Mouse (Mus musculus): ENCODE data around the gene Hand1.
"Not testable (repeated sequence)": the region's sequence is repeated elsewhere in the genome, so short reads cannot be mapped to it uniquely, and the experiment has no call there.

Hand1 gene

DNA sequence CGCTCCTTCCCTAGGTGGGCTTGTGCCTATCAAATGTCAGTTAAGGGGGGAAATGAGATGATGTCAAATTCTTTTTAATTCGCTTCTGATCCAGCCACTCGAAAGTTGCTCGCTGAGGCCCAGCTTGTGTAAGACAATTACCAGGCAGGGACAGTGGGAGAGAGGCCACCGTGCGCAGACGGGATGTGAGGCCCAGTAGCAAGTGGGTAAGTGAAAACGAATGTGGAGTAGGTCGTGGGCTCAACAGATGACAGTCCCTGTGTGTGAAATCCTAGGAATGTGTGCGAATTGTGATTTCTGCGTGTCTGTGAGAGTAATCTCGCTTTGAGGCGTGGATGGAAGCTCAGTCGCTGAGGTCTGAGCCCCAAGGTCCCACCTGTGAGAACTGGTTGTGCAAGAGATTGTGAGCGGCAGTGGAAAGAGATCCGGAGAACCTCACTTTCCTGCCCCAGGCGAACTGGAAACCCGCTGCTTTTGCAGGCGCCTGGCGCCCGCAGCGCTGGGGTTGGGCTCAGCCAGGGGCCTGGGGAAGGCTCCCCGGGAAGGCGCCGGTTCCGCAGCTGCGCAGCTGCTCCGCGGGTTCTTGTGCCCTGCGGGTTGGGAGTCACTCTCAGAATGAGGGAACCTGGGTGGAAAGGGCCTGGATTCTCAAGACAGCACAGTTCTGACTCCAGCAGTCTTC is 819 bp upstream of the Hand1 start:
- no peak for DNase-seq (ENCODE audit: low spot score)

DNA sequence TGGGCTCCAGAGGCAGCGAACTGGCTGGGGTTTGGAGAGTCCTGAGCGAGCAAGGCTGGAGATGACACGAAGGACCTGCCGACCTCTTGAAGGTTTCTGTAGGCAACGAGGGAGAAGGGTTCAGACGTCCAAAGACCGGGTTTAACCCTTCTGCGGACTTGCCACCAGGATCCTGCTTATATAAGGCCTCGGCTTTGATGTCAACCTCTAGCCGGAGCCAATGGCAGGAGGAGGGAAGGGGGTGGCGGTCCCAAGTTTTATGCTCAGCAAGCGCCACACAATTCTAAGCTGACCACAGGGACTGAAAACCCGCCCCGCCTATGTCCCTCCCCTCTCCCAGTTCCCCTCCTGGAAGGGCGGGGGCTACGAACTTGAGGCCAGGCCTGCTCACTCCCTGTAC is 757 bp downstream of the Hand1 start:
- DNase-seq (ENCODE audit: low spot score) = no peak

DNA sequence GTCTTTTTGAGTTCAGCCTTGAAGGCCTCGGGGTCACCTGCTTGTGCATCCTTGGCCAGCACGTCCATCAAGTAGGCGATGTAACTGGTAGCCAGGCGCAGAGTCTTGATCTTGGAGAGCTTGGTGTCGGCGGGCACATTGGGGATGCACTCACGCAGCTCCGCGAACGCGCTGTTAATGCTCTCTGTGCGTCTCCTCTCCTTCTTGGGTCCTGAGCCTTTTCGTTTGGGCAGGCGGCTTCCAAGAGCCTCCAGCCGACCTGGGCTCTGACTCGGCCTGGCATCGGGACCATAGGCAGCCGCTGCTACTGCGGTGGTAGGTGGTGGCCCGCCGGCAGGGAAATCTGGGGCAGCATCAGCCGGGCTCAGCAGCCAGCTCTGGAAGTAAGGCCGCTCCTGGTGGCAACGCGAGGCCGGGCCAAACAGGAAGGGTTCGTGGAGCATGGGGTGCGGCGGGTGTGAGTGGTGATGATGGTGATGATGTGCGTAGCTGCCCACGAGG is 1.3 kb downstream of the Hand1 start:
- no peak for DNase-seq (ENCODE audit: low spot score)

DNA sequence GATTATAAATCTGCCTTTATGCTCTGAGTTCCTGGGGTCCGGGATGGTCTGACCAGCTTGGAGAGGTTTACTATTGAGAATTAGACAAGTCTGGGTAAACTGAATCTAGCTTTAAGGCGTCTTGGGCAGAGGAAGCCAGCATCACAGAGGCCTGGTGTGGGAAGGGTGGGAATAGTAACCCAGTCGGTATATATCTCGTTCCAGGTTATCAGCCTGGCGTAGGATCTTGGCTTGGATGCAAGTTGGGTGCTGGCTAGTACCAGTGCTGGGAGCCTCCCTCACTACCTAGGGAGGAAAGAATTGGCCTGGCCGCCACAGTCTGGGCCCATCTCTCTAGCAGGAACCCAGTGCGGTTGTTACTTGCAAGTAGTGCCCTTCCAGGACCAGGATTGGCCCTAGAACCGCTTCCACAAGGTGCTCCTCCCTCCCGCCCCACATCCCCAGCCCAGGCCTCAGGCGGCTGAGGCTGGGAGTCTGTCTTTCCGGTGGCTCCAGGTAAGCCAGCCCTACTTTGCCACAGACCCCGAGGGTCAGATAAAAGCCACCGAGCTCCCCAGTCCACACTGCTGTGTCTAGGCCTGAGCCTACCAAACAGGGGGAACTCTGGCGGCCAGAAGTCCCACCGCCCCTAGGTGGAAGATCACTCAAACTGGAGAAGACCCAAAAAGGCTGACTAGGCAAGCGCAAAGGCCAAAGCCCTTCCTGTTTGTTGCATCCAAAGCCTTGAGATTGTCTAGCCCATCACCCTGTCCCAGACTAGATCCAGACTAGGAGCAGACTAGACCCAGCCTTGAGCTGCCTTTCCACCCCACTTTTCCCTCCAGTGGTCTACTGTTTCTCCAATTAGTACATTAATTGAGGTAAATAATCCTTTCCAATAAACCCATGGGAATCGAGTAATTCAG is 2.5 kb downstream of the Hand1 start:
- DNase-seq (ENCODE audit: low spot score) = no peak

DNA sequence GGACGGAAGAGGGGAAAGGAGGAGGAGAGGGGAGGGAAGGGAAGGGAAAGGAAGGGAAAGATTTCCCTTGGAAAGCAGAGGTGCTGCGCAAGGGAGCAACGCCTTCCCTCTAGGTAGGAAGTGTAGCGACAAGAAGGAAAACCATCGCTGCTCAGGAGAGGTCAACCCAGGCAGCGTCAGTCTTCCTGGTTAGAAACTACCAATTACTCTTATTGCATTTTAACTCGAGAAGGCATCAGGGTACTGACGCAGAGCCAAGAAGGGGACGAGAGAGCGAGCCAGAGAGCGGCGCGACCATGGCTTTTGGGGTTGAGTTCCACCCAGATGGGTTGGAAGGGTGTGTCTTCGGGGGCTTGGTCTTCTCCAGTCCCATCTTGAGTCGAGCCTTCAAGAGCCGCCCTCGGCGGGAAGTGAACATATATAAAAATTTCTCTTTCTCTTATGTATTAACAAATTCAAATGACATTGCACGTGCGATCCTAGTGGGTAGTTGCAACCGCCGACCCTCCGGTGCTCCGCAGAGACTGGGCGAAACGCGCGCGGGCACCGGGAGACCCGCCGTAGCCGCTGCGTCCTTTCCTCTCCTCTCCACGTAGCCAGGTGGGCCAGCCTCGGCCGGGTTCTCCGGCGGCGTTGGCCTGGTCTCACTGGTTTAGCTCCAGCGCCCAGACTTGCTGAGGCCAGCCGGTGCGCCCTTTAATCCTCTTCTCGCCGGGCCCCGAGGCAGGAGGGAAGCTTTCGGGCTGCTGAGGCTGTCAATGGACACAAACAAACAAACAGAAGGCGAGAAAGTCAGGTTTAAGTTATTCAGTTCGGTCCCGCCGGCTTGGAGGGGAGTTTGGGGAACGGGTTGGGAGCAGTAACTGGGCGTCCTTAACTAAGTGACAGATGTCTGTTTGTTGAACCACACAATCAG is 3.4 kb downstream of the Hand1 start:
- no peak for DNase-seq (ENCODE audit: low spot score)

DNA sequence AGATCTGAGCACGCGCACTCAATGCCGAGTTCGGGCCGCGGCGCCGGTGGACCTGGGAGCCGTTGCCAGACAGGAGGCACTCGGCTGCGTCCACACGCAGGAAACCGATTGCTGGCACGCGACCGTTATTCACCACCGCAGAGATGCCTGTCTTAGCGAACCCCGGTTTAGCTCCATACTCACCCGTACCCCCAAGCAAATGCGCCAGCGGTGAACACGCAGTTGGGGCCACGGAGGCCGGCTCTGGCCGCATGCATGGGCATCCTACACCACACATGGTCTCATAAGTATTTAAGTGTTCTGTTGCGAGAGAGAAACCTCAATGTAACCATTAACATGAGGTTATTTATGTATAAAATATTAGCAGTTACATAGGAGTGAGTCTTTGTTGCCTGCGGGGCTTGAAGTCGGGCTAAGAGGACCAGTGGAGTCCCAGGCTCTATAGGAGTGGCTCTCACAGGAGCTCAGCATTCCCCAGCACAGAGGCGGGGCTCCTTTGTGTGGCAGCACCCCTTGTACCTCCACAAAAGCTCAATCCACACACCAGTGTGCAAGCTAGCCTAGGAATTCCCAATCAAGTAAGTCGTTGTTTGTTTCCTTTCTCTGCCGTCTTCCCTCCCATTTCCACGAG is 4.6 kb downstream of the Hand1 start:
- DNase-seq (ENCODE audit: low spot score) = no peak

DNA sequence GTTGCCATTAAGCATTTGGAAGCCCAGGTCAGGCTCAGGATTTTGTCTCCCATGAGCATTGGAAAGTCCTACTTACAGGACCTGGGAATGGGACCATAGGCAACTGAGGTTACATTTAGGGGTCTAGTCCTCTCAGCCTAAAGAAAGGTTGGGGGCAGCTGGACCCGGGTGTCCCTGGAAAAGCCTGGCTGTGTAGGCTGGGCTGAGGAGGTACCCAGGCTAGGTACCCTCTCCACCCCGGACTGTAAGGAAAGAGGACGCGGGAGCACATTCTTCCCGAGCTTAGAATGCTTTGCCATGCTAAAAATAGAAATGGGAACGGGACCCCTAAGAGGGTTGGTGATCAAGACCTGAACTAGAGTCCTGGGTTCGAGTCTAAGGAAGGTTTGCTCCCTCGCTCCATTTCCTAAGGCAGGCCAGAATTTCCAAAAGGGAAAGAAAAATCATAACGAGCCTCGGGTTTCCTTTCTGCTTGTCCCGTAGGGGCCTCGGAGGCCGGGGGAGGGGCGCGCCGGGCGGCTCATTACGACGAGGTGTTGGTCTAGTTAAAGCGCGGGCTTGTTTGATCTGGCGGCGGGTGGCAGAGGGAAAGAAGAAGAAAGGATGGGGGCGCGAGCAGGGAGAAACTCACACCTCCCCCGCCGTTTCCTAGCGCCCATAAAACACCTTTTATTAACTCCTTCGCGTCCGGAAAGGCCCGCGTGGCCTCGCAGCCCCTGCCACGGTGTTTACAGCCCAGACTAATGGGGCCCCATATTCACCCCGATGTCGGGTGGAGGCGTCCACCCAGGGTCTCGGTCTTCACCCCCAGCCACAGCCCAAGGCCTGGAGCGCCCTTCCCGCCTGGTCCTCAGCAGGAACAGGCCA is 5.3 kb downstream of the Hand1 start:
- no peak for DNase-seq (ENCODE audit: low spot score)

DNA sequence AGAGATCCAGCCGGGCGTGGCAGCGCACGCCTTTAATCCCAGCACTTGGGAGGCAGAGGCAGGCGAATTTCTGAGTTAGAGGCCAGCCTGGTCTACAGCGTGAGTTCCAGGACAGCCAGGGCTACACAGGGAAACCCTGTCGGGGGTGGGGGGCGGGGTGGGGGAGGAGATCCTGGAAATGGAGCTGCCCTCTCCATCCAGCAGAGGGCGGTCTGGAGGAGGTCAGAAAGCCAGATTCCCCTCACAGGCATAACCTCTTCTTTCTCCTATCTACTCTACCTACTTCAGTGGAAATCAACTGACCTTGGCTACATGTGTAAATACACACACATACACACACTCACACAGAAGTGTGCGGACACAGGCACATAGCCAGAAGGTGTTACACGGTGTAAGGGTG is 7.4 kb downstream of the Hand1 start:
- DNase-seq (ENCODE audit: low spot score) = not testable (repeated sequence)

DNA sequence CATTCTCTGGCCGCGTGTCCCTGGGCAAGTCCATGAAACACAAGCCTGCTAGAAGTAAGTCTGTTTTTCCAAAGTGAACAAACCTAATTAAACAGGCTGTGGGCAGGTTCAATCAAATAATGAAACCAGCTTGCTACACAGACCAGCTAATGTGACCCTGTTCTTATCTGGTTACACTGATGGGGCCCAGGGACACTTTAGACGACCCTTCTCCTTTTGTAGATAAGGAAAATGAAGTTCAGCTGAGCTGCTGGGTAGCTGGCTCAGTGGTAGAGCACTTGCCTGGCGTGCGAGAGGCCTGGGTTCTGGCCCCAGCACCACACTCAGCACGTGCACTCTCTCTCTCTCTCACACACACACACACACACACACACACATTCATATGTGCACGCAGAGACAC is 8.9 kb downstream of the Hand1 start:
- DNase-seq (ENCODE audit: low spot score) = no peak

DNA sequence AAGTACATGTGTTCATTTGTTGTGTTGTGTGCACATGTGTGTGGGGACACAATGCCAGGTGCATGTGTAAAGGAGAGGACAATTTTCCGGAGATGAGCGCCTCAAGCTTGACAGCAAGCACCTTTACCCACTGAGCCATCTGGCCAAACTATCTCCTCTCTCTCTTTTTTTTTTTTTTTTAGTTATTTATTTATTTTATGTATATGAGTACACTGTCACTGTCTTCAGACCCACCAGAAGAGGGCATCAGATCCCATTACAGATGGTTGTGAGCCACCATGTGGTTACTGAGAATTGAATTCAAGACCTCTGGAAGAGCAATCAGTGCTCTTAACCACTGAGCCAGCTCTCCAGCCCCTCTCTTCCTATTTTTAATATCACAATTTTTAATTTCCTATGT is 9.5 kb downstream of the Hand1 start:
- not testable (repeated sequence) for DNase-seq (ENCODE audit: low spot score)

DNA sequence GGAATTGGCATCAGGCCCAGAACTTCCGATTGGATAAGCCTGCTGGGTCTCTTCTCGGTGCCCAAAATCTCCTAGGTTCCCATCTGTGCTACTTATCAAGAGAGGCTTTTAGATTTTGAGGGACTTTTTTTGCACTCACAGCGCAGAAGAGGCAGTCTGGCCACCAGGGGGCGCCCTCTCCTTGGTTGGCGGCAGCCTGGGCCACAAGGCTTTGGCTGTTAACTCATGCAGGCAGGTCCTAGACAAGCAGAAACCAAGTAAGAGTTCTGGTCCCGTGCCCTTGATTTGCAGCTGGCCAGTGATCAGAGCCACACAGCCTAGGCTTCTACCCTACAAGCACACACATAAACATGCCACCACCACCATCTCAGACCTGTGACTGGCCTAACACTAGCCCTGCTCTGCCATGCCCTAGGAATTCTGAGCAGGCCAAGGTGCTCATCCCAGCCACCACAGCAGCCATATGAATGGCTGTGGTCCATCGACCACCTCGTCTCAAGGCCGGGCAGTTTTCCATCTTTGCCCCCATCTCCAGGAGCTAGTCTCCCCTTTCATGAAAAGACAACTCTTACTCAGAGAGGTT is 12.5 kb downstream of the Hand1 start:
- peak; percentile 82 for DNase-seq (ENCODE audit: low spot score)

DNA sequence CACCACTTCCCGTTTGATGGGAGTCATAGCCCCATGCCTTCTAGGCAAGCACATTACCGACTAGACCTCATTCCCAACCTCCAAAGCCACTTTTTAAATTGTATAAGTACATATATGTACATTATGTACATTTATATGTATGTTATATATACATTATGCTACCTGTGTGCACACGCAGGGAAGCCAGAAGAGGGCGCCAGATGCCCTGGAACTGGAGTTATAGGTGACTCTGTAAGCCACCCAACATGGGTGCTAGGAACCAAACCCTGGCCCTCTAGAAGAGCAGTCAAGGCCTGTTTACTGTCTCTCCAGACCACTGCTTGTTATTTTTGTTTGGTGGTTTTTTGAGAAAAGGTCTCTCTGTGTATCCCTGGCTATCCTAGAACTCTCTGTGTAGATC is 14.4 kb downstream of the Hand1 start:
- no peak for DNase-seq (ENCODE audit: low spot score)

DNA sequence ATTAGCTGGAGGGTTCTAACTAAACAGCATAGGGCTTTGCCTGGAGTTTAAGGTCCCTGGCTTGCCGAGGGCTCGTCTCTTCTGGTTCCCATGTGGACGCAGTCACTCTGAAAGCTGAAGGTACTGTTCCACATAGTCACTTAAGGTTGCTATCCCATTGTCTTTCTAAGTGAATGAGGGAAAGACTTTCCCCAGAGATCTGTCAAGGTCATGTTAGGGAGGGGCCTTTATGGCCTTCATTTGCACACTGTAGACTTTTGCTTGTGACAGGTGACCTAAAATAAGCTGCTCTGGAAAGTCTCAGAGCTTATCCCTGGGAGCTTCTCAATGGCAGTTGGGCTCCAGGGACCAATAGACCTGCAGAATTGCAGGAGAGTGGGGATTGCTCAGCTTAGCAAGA is 19.0 kb downstream of the Hand1 start:
- no peak for DNase-seq (ENCODE audit: low spot score)

DNA sequence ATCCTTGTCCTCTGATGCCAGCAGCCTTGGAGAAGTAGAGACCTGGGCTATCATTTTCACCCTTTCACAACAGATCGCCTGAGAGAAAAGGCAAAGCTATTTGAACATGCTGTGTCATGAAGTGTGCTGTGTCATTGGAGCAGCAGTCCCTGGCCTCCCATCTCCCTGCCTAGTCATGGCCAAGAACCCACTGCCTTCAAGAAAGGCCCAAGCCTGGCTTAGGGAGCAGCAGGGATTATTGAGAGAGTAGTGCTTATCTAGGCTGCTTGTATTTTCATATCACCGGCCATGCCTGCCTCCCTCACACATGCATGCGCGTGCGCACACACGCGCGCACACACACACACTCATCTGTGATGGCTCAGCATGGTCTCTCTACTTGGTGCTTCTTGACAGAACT is 20.4 kb downstream of the Hand1 start:
- no peak for DNase-seq (ENCODE audit: low spot score)

DNA sequence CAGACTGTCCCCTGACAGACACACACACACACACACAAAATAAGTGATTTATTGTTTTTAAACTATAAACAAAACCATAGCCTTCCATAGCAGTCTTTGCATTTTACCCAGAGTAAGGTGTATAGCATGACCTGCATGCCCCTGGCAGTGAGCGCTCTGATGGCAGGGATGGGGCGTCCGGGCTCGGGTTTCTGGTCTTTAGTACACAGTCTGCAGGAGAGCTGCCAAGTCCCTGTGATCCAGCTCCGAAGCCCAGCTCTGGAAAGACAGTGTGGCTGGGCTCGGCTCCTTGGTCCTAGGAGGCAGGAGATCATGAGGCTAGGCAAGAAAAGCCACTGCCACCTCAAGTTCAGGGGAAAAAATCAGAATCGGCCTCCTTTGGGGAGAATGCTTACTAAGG is 21.6 kb downstream of the Hand1 start:
- DNase-seq (ENCODE audit: low spot score) = no peak

DNA sequence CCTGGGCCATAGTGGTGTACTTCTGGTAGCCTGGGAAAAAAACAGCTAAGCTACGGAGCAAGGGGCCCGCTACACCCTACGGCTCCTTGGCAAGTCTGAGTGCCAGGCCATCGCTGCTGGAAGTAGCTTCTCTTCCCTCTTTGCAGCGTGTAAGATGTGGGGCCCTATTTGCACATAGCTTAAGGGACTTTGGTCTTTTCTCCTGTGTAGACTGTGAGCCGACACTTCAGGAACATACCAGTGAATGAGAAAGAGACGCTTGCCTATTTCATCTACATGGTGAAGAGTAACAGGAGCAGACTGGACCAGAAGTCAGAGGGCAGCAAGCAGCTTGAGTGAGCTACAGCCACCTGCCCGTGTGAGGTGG is 22.9 kb downstream of the Hand1 start:
- DNase-seq (ENCODE audit: low spot score) = no peak

DNA sequence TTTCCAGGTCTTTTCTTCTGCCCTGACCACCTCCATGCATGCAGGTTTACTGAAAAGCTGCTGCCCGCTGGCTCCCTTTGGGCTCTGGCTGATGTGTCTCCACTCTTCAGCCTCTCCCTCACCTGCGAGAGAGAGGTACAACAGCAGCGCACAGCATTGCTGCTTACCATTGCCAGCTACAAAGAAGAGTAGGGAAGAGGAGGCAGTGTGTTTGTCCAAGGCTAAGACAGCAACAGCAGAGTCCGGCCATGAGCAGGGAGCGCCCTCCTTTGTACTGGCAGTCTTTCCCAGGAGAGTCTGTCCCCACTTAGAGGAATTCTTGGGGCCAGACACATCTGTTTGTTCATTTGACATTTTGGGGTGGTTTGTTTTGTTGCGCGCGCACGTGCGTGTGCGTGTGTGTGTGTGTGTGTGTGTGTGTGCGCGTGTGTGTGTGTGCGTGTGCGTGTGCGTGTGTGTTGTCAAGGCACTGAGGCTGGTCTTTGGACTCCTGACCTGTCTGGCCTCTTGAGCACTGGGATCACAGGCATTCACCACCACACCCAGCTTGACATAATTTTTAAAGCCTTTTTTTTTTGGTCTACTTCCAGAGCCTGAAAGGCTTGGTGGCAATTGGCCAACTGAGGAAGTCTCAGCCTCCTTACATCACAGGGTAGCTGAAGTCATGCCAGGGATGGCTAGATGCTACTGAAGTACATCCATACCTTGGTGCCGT is 23.4 kb downstream of the Hand1 start:
- no peak for DNase-seq (ENCODE audit: low spot score)

DNA sequence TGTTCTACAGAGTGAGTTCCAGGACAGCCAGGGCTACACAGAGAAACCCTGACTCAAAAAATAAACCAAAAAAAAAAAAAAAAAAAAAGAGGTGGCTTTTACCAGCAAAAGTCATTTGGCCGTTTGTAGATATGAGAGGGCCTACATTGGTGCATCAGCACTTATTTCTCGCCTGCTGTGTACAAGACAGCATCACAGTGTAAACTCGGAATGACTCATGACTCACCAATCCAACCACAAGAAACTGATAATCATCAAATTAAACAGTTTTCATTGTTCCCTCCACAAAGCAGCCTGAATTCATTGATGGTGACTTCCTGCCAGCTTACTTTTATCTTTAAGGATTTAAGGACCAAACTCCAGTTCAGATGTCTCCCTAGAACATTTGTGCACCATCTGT is 27.6 kb downstream of the Hand1 start:
- DNase-seq (ENCODE audit: low spot score) = no peak

DNA sequence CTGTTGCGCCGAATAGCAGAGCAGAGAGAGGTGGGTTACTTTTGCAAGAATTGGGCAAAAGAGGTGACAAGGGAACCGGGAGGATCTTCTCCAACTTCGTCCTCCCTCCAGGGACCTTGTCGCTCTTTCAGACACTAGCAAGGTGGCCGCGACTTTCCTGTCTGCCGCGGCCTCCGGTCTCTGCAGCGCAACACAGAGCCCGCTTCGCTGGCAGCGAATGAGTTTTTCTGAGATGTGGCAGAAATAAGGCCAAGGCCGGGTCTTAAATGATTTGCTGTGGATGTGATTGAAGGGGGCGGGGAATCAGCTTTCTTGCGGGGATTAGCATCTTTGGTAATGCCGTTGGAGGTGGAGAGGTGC is 30.1 kb downstream of the Hand1 start:
- no peak for DNase-seq (ENCODE audit: low spot score)

Data from ovary, postnatal 14 days (tissue).